Mouse (Mus musculus) liver, adult 2 months (tissue): Measurements from ENCODE around the gene Itgb8.

ENCODE experiments used
- CTCF ChIP-seq: fragments of 200-500 bp; IDR thresholded peaks from 2 replicates; pipeline ENCODE4 v1.5.1; 2011; ENCODE audit warnings: low read depth, low read length, control low read depth
- POLR2A ChIP-seq: fragments of 200-500 bp; IDR thresholded peaks from 2 replicates; pipeline ENCODE4 v1.6.1; 2011; ENCODE audit warnings: low read length, control low read depth; ENCODE audit not compliant: insufficient read depth; ENCODE audit errors: extremely low read depth

- TF ChIP-seq POLR2A (no peak), CTCF (no peak)
Measured at GRCm38 (mm10) chr12:119230444-119230843, 8.2 kb downstream of the Itgb8 start.
